Mouse (Mus musculus): ENCODE data around the gene Gm17660.

DNA sequence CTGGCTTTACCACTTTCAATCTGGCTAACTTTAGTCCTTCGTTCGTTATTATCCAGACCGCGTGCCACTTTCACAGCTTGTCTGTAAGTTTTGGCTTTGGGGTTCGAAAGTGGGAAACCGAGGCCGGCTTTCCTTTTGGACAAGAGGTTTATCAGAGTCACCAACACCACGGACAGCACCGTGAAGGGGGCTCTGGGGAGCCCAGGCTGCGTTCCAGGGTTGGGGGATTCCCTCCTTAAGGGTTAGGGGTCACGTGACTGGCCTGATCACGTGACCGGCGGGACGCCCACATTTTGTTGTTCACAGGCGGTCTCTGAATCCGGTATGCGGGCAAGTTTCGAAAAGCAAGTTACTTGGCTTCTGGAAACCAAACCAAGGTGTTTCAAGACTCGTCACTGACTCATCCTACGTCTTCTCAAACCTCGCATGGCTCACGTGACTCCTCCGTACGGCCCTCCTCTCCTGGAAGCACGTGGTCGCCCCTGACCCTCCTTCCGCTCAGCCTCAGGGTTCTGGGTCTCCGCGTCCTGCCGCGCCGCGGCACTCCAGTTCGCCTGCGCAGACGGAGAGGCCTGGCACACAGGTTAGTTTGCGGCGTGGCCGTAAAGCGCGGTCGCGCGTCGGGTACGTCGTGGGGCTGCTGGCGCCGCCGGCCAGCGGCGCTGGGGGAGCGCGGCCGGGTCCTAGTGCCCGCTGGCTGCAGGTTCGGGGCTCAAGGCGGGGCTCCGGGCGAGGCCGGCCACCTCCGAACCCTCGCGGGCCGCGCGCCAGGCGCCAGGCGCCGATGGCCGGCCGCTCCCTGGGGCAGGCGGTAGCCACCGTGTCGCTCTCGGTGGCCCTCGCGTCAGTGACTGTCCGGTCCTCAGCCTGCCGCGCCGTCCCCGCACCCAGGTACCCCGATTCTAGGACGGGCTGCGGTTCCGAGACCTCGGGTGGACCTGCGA lies 30.9 kb downstream of the Gm17660 start, which contains the start of gene Nudt9:
- peak; percentile 60; the same call in 1 of the 2 replicates for TF ChIP-seq MEF2A (IDR thresholded peaks at IDR 0.05; ENCODE audit: extremely low read depth, insufficient replicate concordance, low read depth, low read length, poor library complexity, severe bottlenecking)
- no peak for TF ChIP-seq E2F4 (IDR thresholded peaks at IDR 0.05; ENCODE audit: borderline replicate concordance, low read depth, low read length)
- no peak for TF ChIP-seq CTCF (IDR thresholded peaks at IDR 0.05 in 2 of 3, conservative IDR thresholded peaks at IDR 0.05 in 1 of 3; ENCODE audit: control insufficient read depth in 1 of 3, insufficient read depth in 1 of 3, low read depth in 2 of 3, low read length in 3 of 3, poor library complexity in 1 of 3, severe bottlenecking in 1 of 3)
- peak; percentile 90 for TF ChIP-seq NRF1 (IDR thresholded peaks at IDR 0.05; ENCODE audit: insufficient read depth, low read depth, low read length, poor library complexity, severe bottlenecking)
- TF ChIP-seq POLR2AphosphoS2 (IDR thresholded peaks at IDR 0.05; ENCODE audit: low read length): peak; percentile 48; the same call in 1 of the 2 replicates
- peak; percentile 55; the same call in 1 of the 2 replicates for TF ChIP-seq ETS1 (IDR thresholded peaks at IDR 0.05; ENCODE audit: low read depth, low read length)
- peak; percentile 58 to 81 for TF ChIP-seq POLR2A (IDR thresholded peaks at IDR 0.05; ENCODE audit: control insufficient read depth in 1 of 2, insufficient read depth in 1 of 2, low read depth in 1 of 2, low read length in 2 of 2, poor library complexity in 1 of 2)
- peak; percentile 75 for TF ChIP-seq KAT2A (conservative IDR thresholded peaks at IDR 0.05; ENCODE audit: low read depth, low read length)
- no peak for TF ChIP-seq CHD1 (IDR thresholded peaks at IDR 0.05; ENCODE audit: low read depth, low read length)
- peak; percentile 99 for TF ChIP-seq MYC (IDR thresholded peaks at IDR 0.05; ENCODE audit: low read depth, low read length)
- TF ChIP-seq GATA1 (IDR thresholded peaks at IDR 0.05; ENCODE audit: low read depth, low read length): no peak
- TF ChIP-seq TCF12 (IDR thresholded peaks at IDR 0.05; ENCODE audit: low read depth, low read length): peak; percentile 77
- TF ChIP-seq EP300 (IDR thresholded peaks at IDR 0.05; ENCODE audit: low read depth in 1 of 2, low read length in 2 of 2): no peak
